Mouse (Mus musculus) cortical plate, adult 2 months (tissue): Measurements from ENCODE around the gene 4933434E20Rik.

Experiments
- CTCF ChIP-seq: fragments of 200-500 bp; IDR thresholded peaks from 2 replicates; pipeline ENCODE4 v1.5.1; 2011; ENCODE audit warnings: mild to moderate bottlenecking, control low read depth, low read length; ENCODE audit not compliant: insufficient read depth; ENCODE audit errors: extremely low read depth
- POLR2A ChIP-seq: fragments of 200-500 bp; IDR thresholded peaks from 2 replicates; pipeline ENCODE4 v1.6.1; 2011; ENCODE audit warnings: mild to moderate bottlenecking, low read length, control low read depth; ENCODE audit not compliant: insufficient read depth; ENCODE audit errors: extremely low read depth

DNA sequence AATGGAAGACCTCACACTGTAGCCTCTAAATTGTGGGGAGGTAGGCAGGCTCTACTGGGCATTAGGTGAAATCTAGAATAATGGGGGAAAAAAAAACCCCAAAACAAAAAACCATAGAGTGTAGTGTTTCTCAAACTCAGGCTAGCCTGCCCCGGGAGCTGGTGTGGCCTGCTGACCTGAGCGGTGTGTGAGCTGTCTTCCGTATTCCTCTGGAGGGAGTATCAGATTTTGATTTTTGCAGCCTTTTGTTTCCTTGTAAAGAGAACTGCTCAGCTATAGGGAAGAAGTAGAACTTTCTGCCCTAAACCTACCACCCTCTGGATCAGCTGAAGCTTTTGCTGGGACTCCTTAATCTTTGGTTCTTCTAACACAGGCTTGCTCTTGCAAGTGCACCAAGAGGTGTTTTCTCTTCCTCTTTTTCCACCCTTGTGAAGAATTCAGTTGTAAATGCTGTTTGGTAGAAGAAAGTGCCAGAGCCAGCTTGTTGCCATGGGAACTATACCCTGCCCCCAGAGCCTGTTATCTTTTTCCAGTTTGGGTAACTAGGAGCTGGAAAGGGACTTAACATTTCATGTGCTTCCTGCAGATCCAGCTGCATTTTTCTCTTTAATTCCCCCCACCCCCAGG is 32.4 kb downstream of the 4933434E20Rik start:
- TF ChIP-seq POLR2A (no peak), CTCF (no peak)
